Mouse (Mus musculus): ENCODE measurements at regions not wholly inside any gene's neighbourhood (a gene's known extent, or its start where the extent isn't known, plus 50 kb on each side); places are given as distances from the start of the nearest gene placed in this dataset.

DNA sequence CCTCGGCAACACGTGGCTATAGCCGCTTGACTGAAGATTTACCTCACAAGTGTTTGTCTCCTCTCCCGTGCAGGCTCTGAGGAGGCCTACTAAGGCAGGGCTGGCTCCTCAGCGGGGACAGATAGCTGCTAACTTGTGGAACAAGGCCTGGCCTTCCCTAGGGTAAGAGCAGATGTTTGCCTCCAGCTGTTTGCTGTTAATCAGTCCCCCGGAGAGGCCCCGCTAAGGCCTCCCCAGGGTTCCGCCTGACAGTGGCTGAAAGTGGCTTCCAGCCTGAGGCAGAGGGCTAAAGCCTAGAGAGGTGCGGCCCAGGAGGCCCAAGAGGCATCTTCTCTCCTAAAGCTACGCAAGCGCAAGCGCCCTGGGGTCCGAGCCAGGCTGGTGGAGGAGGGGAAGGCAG lies 52.1 kb upstream of the Dlx4 start:
- DNase-seq (ENCODE audit: low spot score in 2 of 2) = no peak
- no peak overlapping the region for H3K4me3 ChIP-seq
- H3K27ac ChIP-seq = no peak overlapping the region
- TF ChIP-seq CTCF (conservative IDR thresholded peaks at IDR 0.05) = no peak

DNA sequence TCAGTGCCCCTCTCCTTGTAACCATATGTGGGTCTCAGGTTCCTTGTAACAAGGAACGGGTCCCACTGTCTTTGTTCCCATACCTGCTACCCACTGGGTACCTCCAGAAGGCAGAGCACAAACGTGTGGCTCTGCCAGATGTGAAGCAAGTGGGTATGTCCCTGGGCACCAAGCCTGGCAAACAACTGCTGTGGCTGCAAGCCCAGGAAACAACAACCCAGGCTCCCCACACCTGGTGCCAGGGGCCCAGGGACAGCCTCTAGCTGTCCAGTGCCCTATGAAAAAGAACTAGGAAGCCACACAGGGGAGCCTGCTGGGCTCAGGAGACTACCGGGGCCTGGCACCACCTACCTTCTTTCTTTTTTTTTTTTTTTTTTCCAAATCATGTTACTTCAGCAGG lies 54.9 kb upstream of the Dlx4 start:
- no peak overlapping the region for H3K4me3 ChIP-seq
- no peak for TF ChIP-seq CTCF (conservative IDR thresholded peaks at IDR 0.05)
- no peak for DNase-seq (ENCODE audit: low spot score in 2 of 2)
- H3K27ac ChIP-seq = no peak overlapping the region

DNA sequence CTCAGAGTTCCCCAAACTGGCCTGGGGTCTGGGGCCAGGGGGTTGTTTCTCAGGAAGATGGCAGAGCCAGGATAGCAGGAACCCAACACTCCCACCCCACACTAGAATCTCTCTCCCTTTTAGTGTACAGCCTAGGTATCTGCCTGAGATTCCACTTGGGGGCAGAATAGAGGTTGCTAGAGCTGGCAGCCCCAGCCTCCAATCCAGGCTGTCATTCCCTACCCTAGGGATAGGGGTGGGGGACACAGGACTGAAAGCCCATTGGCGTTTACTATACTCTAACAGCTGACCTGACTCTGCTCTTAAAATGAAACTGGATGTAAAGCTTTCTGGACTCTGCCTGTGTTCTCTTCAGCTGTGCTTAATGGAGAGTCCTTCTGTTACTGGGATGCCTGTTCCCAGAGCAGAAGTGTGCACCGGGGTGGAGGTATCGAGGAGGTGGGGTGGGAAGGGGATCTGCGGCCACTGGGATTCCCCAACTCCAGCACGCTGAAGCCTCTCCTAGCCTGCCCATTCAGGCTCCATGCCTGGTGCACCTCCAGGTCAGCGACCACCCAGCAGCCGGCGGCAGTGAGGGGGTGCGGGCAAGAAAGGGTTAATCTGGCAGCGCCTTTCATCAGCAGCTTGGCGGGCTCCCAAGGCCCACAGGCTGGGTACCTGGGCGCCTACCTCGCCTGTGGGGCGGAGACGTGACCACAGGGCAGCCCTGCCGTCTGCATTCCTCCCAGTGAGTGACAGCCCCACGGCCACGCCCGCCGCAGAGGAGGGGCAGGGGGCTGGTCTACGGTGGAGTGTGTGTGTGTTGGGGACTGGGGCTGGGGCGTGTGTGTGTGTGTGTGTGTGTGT lies 50.9 kb upstream of the Tac4 start:
- peak; percentile 39 for TF ChIP-seq CTCF (conservative IDR thresholded peaks at IDR 0.05)
- DNase-seq (ENCODE audit: low spot score in 2 of 2) = no peak
- no peak overlapping the region for H3K27ac ChIP-seq
- no peak overlapping the region for H3K4me3 ChIP-seq

DNA sequence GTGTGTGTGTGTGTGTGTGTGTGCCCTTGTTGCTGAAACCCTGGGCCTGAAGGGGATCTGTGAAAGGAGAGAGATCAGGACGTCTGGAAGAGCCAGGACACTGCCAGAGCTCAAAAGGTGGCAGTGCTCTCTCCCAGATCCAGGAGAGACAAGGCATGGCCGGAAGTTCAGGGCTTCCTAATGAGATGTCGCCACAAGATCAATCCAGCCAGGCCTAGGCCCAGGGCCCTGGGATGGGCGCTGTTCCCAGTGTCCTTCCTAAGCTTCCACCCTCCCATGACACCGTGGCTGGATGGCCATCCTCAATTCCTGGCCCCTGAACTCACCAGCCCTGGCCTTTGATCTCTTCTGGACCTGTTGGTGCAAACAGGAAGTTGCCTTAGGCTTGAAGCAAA lies 50.3 kb upstream of the Tac4 start:
- Histone ChIP-seq H3K27ac (no peak overlapping the region), H3K4me3 (no peak overlapping the region)
- no peak for DNase-seq (ENCODE audit: low spot score in 2 of 2)
- no peak for TF ChIP-seq CTCF (conservative IDR thresholded peaks at IDR 0.05)
